ENCODE assay signal across 1 mouse cellular context in the genomic region with DNA sequence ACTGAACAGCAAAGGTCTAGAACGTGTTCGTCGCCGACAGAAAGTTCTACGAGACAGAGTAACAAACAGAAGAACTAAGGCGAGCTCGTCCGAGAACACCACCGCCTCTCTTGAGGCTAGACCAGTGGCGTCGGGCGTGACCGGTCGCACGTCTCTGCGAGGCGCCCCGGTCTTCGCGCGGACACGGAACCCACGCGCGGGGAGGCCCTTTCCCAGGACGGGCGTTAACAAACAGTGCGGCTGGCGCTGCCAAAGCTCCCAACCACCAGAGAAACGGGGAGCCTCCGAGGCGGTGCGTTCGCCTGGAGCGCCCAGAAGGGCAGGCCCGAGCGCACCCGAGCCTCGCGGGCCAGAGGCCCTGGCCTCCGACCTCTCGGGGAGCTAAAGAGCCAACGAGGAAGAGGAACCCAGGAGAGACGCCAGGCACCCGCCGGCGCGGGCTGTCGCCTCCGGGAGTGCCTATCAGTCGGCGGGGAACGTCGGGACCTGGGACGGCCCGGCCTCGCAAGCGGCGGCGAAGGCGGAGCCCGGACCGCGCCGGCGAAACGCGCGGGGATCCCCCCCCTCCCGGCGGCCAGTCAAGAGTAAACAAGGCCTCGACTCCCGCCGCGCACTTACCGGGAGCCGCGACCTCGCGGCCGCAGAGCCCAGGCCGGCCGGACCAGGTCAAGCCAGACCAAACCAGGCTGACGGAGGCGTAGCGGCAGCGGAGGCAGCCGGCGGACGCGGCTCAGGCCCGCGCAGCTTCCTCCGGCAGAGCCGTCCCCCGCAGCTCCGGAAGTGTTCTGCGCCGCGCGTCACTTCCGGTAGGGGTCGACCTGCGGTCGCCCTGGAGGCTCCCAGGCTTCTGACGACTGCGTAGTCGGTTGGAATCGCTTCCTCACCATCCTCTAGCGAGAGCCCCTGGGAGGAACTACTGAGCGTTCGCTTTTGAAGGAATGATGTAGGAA.
TF ChIP-seq lines count a peak whose summit lies in the region.

Arih2 (minus strand) TSS at position 776 of the 950 bp plus-strand sequence.

TF ChIP-seq in MEL, 35 proteins besides CTCF, POLR2A, EP300 and RAD21 (continued from another document):
- peak; percentile 89 for TF ChIP-seq HCFC1 (IDR thresholded peaks at IDR 0.05; ENCODE audit: low read depth, low read length)
- no peak for TF ChIP-seq ZKSCAN1 (IDR thresholded peaks at IDR 0.05; ENCODE audit: low read depth, low read length)
- TF ChIP-seq MYB (IDR thresholded peaks at IDR 0.05; ENCODE audit: low read depth, low read length): no peak
- peak; percentile 53; the same call in 1 of the 2 replicates for TF ChIP-seq RCOR1 (IDR thresholded peaks at IDR 0.05; ENCODE audit: low read depth, low read length)
- TF ChIP-seq E2F4 (IDR thresholded peaks at IDR 0.05; ENCODE audit: borderline replicate concordance, low read depth, low read length): no peak
- no peak for TF ChIP-seq USF1 (IDR thresholded peaks at IDR 0.05; ENCODE audit: low read depth, low read length)
- TF ChIP-seq MAX (IDR thresholded peaks at IDR 0.05; ENCODE audit: low read length): no peak
- peak; percentile 70; the same call in 1 of the 2 replicates for TF ChIP-seq MYC (IDR thresholded peaks at IDR 0.05; ENCODE audit: low read depth, low read length)
- TF ChIP-seq JUND (IDR thresholded peaks at IDR 0.05; ENCODE audit: low read depth, low read length): no peak
- TF ChIP-seq SMC3 (IDR thresholded peaks at IDR 0.05; ENCODE audit: low read depth, low read length): no peak
